Mouse (Mus musculus) heart, embryonic 12.5 days (tissue): Measurements from ENCODE around the gene Ankdd1b. TPM values are rescaled to one million over a fixed set of nuclear protein-coding genes. Genes with fewer than 3 reads are reported as not detected.

Experiments used
- ATAC-seq: fragments of 200-750 bp; cut with Nextera tagmentation; 2 replicates; pipeline ENCODE4 v1.8.0; 2017; ENCODE audit warnings: moderate TSS enrichment, moderate library complexity; ENCODE audit not compliant: insufficient number of reproducible peaks, low FRiP score
- H3K27ac ChIP-seq: fragments of 300-500 bp; sonication (generic); 2 replicates; pipeline ENCODE4 v1.5.1; 2016; ENCODE audit warnings: mild to moderate bottlenecking, moderate library complexity; ENCODE audit not compliant: poor library complexity, severe bottlenecking
- H3K27me3 ChIP-seq: fragments of 300-500 bp; sonication (generic); replicated peaks from 2 replicates; pipeline ENCODE4 v1.6.1; 2016; ENCODE audit warnings: mild to moderate bottlenecking, moderate library complexity
- H3K36me3 ChIP-seq: fragments of 300-500 bp; sonication (generic); 2 replicates; pipeline ENCODE4 v1.6.1; 2016; ENCODE audit warnings: mild to moderate bottlenecking, moderate library complexity
- H3K4me1 ChIP-seq: fragments of 300-500 bp; sonication (generic); replicated peaks from 2 replicates; pipeline ENCODE4 v1.6.1; 2016; ENCODE audit warnings: mild to moderate bottlenecking
- H3K4me2 ChIP-seq: fragments of 300-500 bp; sonication (generic); 2 replicates; pipeline ENCODE4 v1.6.1; 2016; ENCODE audit warnings: mild to moderate bottlenecking, moderate library complexity
- H3K4me3 ChIP-seq: fragments of 300-500 bp; sonication (generic); 2 replicates; pipeline ENCODE4 v1.5.1; 2016; ENCODE audit warnings: mild to moderate bottlenecking
- H3K9ac ChIP-seq: fragments of 300-500 bp; sonication (generic); 2 replicates; pipeline ENCODE4 v1.6.1; 2016; ENCODE audit warnings: mild to moderate bottlenecking, moderate library complexity
- H3K9me3 ChIP-seq: fragments of 300-500 bp; sonication (generic); replicated peaks from 2 replicates; pipeline ENCODE4 v1.6.1; 2016; ENCODE audit warnings: mild to moderate bottlenecking, moderate library complexity
- WGBS: fragments of 180-500 bp; shearing (Covaris S2); methylation state at CpG from one replicate; pipeline ENCODE4 v1.1.7; 2016; 5-methylcytosine and 5-hydroxymethylcytosine counted together
- polyA plus RNA-seq: library from polyadenylated mRNA; unstranded; fragments of >200 nt; fragmentation: Nextera tagmentation; extraction: Ambion mirVana; gene quantifications from 2 replicates; pipeline ENCODE4 v1.2.1, GENCODE M21; 2016

Ankdd1b gene
- polyA plus RNA-seq, 1 experiment from 2014 or later: 0.56 TPM

- H3K4me1 ChIP-seq: no peaks in the 10 kb centered on the region
- no peak overlapping the region for H3K9ac ChIP-seq
- H3K9me3 ChIP-seq: no peaks in the 10 kb centered on the region
- WGBS: 63% methylated on average over 8 of the region's 8 CpGs
- no peak overlapping the region for H3K4me2 ChIP-seq
- no peak for ATAC-seq
- no peak overlapping the region for H3K4me3 ChIP-seq
- H3K36me3 ChIP-seq: peaks cover 12% of the 10 kb centered on the region; the same call in 1 of the 2 replicates
- H3K27me3 ChIP-seq: no peaks in the 10 kb centered on the region
- no peak overlapping the region for H3K27ac ChIP-seq
These were observed 25.6 kb upstream of the Ankdd1b start for GRCm38 (mm10) chr13:96496630-96497029.

- H3K27me3 ChIP-seq: no peaks in the 10 kb centered on the region
- 89% methylated on average over 3 of the region's 3 CpGs for WGBS
These were observed 19.4 kb upstream of the Ankdd1b start, which contains the start of gene Gm17622 for GRCm38 (mm10) chr13:96490433-96490832. TSS of gene Gm17622 (plus strand) at chr13:96490733.

GRCm38 (mm10) chr13:96487968-96488367 is 17.0 kb upstream of the Ankdd1b start:
- Histone ChIP-seq H3K4me2 (no peak overlapping the region), H3K36me3 (peaks cover 42% of the 10 kb centered on the region), H3K4me3 (no peak overlapping the region), H3K9me3 (0 out of 2 replicates have a peak, but pooled peaks cover 5% of the 10 kb centered on the region), H3K27ac (no peak overlapping the region), H3K4me1 (no peaks in the 10 kb centered on the region), H3K27me3 (no peaks in the 10 kb centered on the region), H3K9ac (no peak overlapping the region)
- WGBS: 89% methylated on average over 6 of the region's 6 CpGs
- ATAC-seq: no peak

More at GRCm38 (mm10) chr13:96490433-96490832, 19.4 kb upstream of the Ankdd1b start, which contains the start of gene Gm17622:
- no peak for ATAC-seq
- Histone ChIP-seq H3K4me3 (no peak within 1 kb of the TSS), H3K4me2 (no peak within 1 kb of the TSS), H3K4me1 (no peaks in the 10 kb centered on the region), H3K27ac (no peak within 1 kb of the TSS), H3K9me3 (0 out of 2 replicates have a peak, but pooled peaks cover 2% of the 10 kb centered on the region), H3K36me3 (peaks cover 31% of the 10 kb centered on the region), H3K9ac (no peak within 1 kb of the TSS)

- no peak for ATAC-seq
- WGBS: 79% methylated on average over 6 of the region's 6 CpGs
- H3K36me3 ChIP-seq: peaks cover 41% of the 10 kb centered on the region
These were observed 16.2 kb upstream of the Ankdd1b start for GRCm38 (mm10) chr13:96487230-96487629.

GRCm38 (mm10) chr13:96478991-96479390 is 8.0 kb upstream of the Ankdd1b start:
- no peaks in the 10 kb centered on the region for H3K4me1 ChIP-seq
- peaks cover 17% of the 10 kb centered on the region for H3K36me3 ChIP-seq
- no peak for ATAC-seq
- H3K4me3 ChIP-seq: no peak overlapping the region
- H3K4me2 ChIP-seq: no peak overlapping the region
- H3K27me3 ChIP-seq: no peaks in the 10 kb centered on the region
- no peaks in the 10 kb centered on the region for H3K9me3 ChIP-seq
- H3K9ac ChIP-seq: no peak overlapping the region
- no peak overlapping the region for H3K27ac ChIP-seq
- 90% methylated on average over 1 of the region's 1 CpGs for WGBS

More at GRCm38 (mm10) chr13:96487230-96487629, 16.2 kb upstream of the Ankdd1b start:
- Histone ChIP-seq H3K27ac (no peak overlapping the region), H3K4me1 (no peaks in the 10 kb centered on the region), H3K4me3 (no peak overlapping the region), H3K9ac (no peak overlapping the region), H3K9me3 (0 out of 2 replicates have a peak, but pooled peaks cover 5% of the 10 kb centered on the region), H3K4me2 (no peak overlapping the region), H3K27me3 (no peaks in the 10 kb centered on the region)

GRCm38 (mm10) chr13:96477226-96477625 is 6.2 kb upstream of the Ankdd1b start:
- WGBS: 77% methylated on average over 4 of the region's 4 CpGs

GRCm38 (mm10) chr13:96470556-96470955 is 442 bp downstream of the Ankdd1b start:
- H3K4me2 ChIP-seq: no peak overlapping the region
- no peak overlapping the region for H3K9ac ChIP-seq
- no peaks in the 10 kb centered on the region for H3K4me1 ChIP-seq
- no peak for ATAC-seq
- 54% methylated on average over 6 of the region's 6 CpGs for WGBS
- no peaks in the 10 kb centered on the region for H3K27me3 ChIP-seq
- H3K36me3 ChIP-seq: no peaks in the 10 kb centered on the region
- H3K27ac ChIP-seq: no peak overlapping the region
- H3K9me3 ChIP-seq: no peaks in the 10 kb centered on the region
- no peak overlapping the region for H3K4me3 ChIP-seq

More at GRCm38 (mm10) chr13:96477226-96477625, 6.2 kb upstream of the Ankdd1b start:
- Histone ChIP-seq H3K4me1 (no peaks in the 10 kb centered on the region), H3K27me3 (no peaks in the 10 kb centered on the region), H3K9ac (no peak overlapping the region), H3K27ac (no peak overlapping the region), H3K36me3 (peaks cover 7% of the 10 kb centered on the region; the same call in 1 of the 2 replicates), H3K9me3 (no peaks in the 10 kb centered on the region), H3K4me2 (no peak overlapping the region), H3K4me3 (no peak overlapping the region)
- no peak for ATAC-seq

- Histone ChIP-seq H3K36me3 (no peaks in the 10 kb centered on the region), H3K4me1 (no peaks in the 10 kb centered on the region), H3K9ac (no peak overlapping the region), H3K4me2 (no peak overlapping the region), H3K27ac (no peak overlapping the region), H3K27me3 (no peaks in the 10 kb centered on the region), H3K9me3 (no peaks in the 10 kb centered on the region), H3K4me3 (no peak overlapping the region)
- WGBS: 79% methylated on average over 5 of the region's 5 CpGs
- no peak for ATAC-seq
These were observed 2.3 kb downstream of the Ankdd1b start for GRCm38 (mm10) chr13:96468678-96469077.

- Histone ChIP-seq H3K9ac (no peak overlapping the region), H3K4me2 (no peak overlapping the region), H3K27me3 (no peaks in the 10 kb centered on the region), H3K27ac (no peak overlapping the region), H3K4me1 (no peaks in the 10 kb centered on the region), H3K4me3 (no peak overlapping the region), H3K9me3 (no peaks in the 10 kb centered on the region), H3K36me3 (no peaks in the 10 kb centered on the region)
- 51% methylated on average over 5 of the region's 5 CpGs for WGBS
- ATAC-seq: no peak
These were observed 5.7 kb downstream of the Ankdd1b start for GRCm38 (mm10) chr13:96465315-96465714.

GRCm38 (mm10) chr13:96462644-96463043 is 8.4 kb downstream of the Ankdd1b start:
- Histone ChIP-seq H3K9me3 (no peaks in the 10 kb centered on the region), H3K27ac (no peak overlapping the region), H3K4me2 (no peak overlapping the region), H3K4me3 (no peak overlapping the region), H3K4me1 (no peaks in the 10 kb centered on the region), H3K9ac (no peak overlapping the region), H3K36me3 (no peaks in the 10 kb centered on the region), H3K27me3 (no peaks in the 10 kb centered on the region)
- no peak for ATAC-seq
- 59% methylated on average over 1 of the region's 1 CpGs for WGBS

- Histone ChIP-seq H3K36me3 (no peaks in the 10 kb centered on the region), H3K9me3 (no peaks in the 10 kb centered on the region), H3K4me2 (no peak overlapping the region), H3K27me3 (no peaks in the 10 kb centered on the region), H3K4me1 (no peaks in the 10 kb centered on the region), H3K9ac (no peak overlapping the region), H3K4me3 (no peak overlapping the region), H3K27ac (no peak overlapping the region)
- ATAC-seq: no peak
- WGBS: 77% methylated on average over 4 of the region's 4 CpGs
These were observed 12.4 kb downstream of the Ankdd1b start for GRCm38 (mm10) chr13:96458606-96459005.

- Histone ChIP-seq H3K4me1 (no peaks in the 10 kb centered on the region), H3K36me3 (no peaks in the 10 kb centered on the region), H3K4me3 (no peak overlapping the region), H3K9ac (no peak overlapping the region), H3K4me2 (no peak overlapping the region), H3K9me3 (no peaks in the 10 kb centered on the region), H3K27me3 (no peaks in the 10 kb centered on the region), H3K27ac (no peak overlapping the region)
- ATAC-seq: no peak
- WGBS: 60% methylated on average over 5 of the region's 5 CpGs
These were observed 13.0 kb downstream of the Ankdd1b start for GRCm38 (mm10) chr13:96458018-96458417.
